In the genomic region with DNA sequence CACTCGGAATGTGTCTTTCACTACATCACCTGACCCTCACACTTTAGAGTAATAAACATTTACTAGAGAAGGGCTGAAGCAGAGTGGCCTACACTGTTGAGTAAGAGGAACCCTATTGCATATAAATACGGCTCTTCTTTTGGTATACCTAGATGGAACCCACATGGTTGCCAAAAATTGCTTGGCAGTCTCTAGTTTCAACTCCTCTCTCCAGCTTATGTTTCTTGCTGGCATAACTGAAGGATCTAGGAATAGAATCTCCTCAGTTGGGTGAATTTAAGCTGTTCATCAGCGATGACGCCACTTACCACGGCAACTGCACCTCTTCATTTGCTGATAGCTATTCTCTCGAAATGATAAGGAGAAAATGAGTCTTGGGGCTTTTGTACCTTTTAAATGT, we compare ENCODE assay signal across 35 mouse cellular contexts. TPM values are rescaled to one million over a fixed set of nuclear protein-coding genes. Genes with fewer than 3 reads are reported as not detected.
DNase-seq lines count a peak whose midpoint lies in the region; ATAC-seq and TF ChIP-seq lines count a peak whose summit lies in the region.
"Had no signal": no experiment of that assay in that cellular context is flagged by ENCODE, and none has a peak within 500 bp of the region (broad histone marks: within the 10 kb centered on the region; RNA-seq: fewer than 3 reads in every experiment).

No protein-coding gene starts in this region.

- no peaks in the 10 kb centered on the region for H3K27me3 ChIP-seq in forebrain, postnatal 0 days (ENCODE audit: insufficient read depth, low read length)
- no peaks in the 10 kb centered on the region for H3K27me3 ChIP-seq in forebrain, embryonic 11.5 days (ENCODE audit: control insufficient read depth, insufficient read depth, low read length)
- H3K27me3 ChIP-seq in hindbrain, embryonic 14.5 days (ENCODE audit: control insufficient read depth, insufficient read depth, low read length) = no peaks in the 10 kb centered on the region
- no peaks in the 10 kb centered on the region for H3K27me3 ChIP-seq in hindbrain, embryonic 10.5 days (ENCODE audit: insufficient read depth, poor library complexity, severe bottlenecking)
- H3K27me3 ChIP-seq in intestine, embryonic 16.5 days (replicated peaks; ENCODE audit: control insufficient read depth, insufficient read depth, low read length) = no peaks in the 10 kb centered on the region
- H3K27me3 ChIP-seq: forebrain, embryonic 12.5 days; hindbrain, embryonic 13.5 days; kidney, embryonic 15.5 days; limb, embryonic 13.5 days; lung, embryonic 15.5 days; midbrain, embryonic 15.5 days; neural tube, embryonic 15.5 days had no signal

- no peak overlapping the region for H3K27ac ChIP-seq in forebrain, postnatal 0 days (ENCODE audit: low read depth, low read length)
- H3K27ac ChIP-seq in forebrain, embryonic 11.5 days (ENCODE audit: low read depth, low read length) = no peak overlapping the region
- H3K27ac ChIP-seq in hindbrain, embryonic 14.5 days = no peak overlapping the region
- H3K27ac ChIP-seq in hindbrain, embryonic 10.5 days = no peak overlapping the region
- no peak overlapping the region for H3K27ac ChIP-seq in intestine, embryonic 16.5 days (ENCODE audit: low read length)
- H3K27ac ChIP-seq: forebrain, embryonic 12.5 days; hindbrain, embryonic 13.5 days; kidney, embryonic 15.5 days; limb, embryonic 13.5 days; lung, embryonic 15.5 days; midbrain, embryonic 10.5 days; midbrain, embryonic 15.5 days; neural tube, embryonic 15.5 days; stomach, postnatal 0 days had no signal

- peak; percentile 14; the same call in 1 of the 2 replicates for ATAC-seq in forebrain, postnatal 0 days
- ATAC-seq in forebrain, embryonic 11.5 days (replicated peaks; ENCODE audit: low FRiP score) = no peak
- no peak for ATAC-seq in hindbrain, embryonic 14.5 days (ENCODE audit: low FRiP score)
- ATAC-seq in intestine, embryonic 16.5 days = no peak
- ATAC-seq: midbrain, embryonic 15.5 days; Patski had no signal

- H3K9ac ChIP-seq in forebrain, postnatal 0 days = no peak overlapping the region
- H3K9ac ChIP-seq in forebrain, embryonic 11.5 days (ENCODE audit: low read length) = no peak overlapping the region
- no peak overlapping the region for H3K9ac ChIP-seq in hindbrain, embryonic 14.5 days
- no peak overlapping the region for H3K9ac ChIP-seq in intestine, embryonic 16.5 days (ENCODE audit: low read depth, low read length)
- H3K9ac ChIP-seq: forebrain, embryonic 12.5 days; hindbrain, embryonic 13.5 days; kidney, embryonic 15.5 days; limb, embryonic 13.5 days; lung, embryonic 15.5 days; midbrain, embryonic 15.5 days; neural tube, embryonic 15.5 days had no signal

- no peaks in the 10 kb centered on the region for H3K36me3 ChIP-seq in forebrain, postnatal 0 days (ENCODE audit: insufficient read depth)
- no peaks in the 10 kb centered on the region for H3K36me3 ChIP-seq in forebrain, embryonic 11.5 days (ENCODE audit: control insufficient read depth, insufficient read depth, low read length)
- no peaks in the 10 kb centered on the region for H3K36me3 ChIP-seq in hindbrain, embryonic 14.5 days (replicated peaks; ENCODE audit: control insufficient read depth, insufficient read depth)
- H3K36me3 ChIP-seq in hindbrain, embryonic 10.5 days = no peaks in the 10 kb centered on the region
- H3K36me3 ChIP-seq in intestine, embryonic 16.5 days (ENCODE audit: control insufficient read depth, insufficient read depth, low read length) = no peaks in the 10 kb centered on the region
- H3K36me3 ChIP-seq: forebrain, embryonic 12.5 days; G1E; hindbrain, embryonic 13.5 days; kidney, embryonic 15.5 days; limb, embryonic 13.5 days; lung, embryonic 15.5 days; midbrain, embryonic 10.5 days; midbrain, embryonic 15.5 days; neural tube, embryonic 15.5 days had no signal

- 76% methylated on average over 6 of the region's 6 CpGs for WGBS in forebrain, postnatal 0 days
- WGBS in forebrain, embryonic 11.5 days = 91% methylated on average over 6 of the region's 6 CpGs
- 89% methylated on average over 6 of the region's 6 CpGs for WGBS in hindbrain, embryonic 14.5 days
- WGBS in hindbrain, embryonic 10.5 days = 91% methylated on average over 6 of the region's 6 CpGs
- WGBS in intestine, embryonic 16.5 days = 80% methylated on average over 6 of the region's 6 CpGs

- H3K9me3 ChIP-seq in forebrain, postnatal 0 days (ENCODE audit: low read length) = no peaks in the 10 kb centered on the region
- H3K9me3 ChIP-seq in forebrain, embryonic 11.5 days (ENCODE audit: control insufficient read depth, low read length) = no peaks in the 10 kb centered on the region
- no peaks in the 10 kb centered on the region for H3K9me3 ChIP-seq in hindbrain, embryonic 14.5 days (ENCODE audit: control insufficient read depth, low read length)
- no peaks in the 10 kb centered on the region for H3K9me3 ChIP-seq in hindbrain, embryonic 10.5 days
- no peaks in the 10 kb centered on the region for H3K9me3 ChIP-seq in intestine, embryonic 16.5 days (ENCODE audit: control insufficient read depth, low read length)
- H3K9me3 ChIP-seq: forebrain, embryonic 12.5 days; G1E; hindbrain, embryonic 13.5 days; kidney, embryonic 15.5 days; limb, embryonic 13.5 days; lung, embryonic 15.5 days; midbrain, embryonic 10.5 days; midbrain, embryonic 15.5 days; neural tube, embryonic 15.5 days had no signal

- no peak for TF ChIP-seq CTCF in forebrain, postnatal 0 days (IDR thresholded peaks at IDR 0.05; ENCODE audit: low read depth)

- H3K4me2 ChIP-seq in forebrain, postnatal 0 days (ENCODE audit: low read depth) = no peak overlapping the region
- H3K4me2 ChIP-seq in forebrain, embryonic 11.5 days (ENCODE audit: low read depth, low read length, severe bottlenecking) = no peak overlapping the region
- no peak overlapping the region for H3K4me2 ChIP-seq in hindbrain, embryonic 14.5 days (replicated peaks)
- H3K4me2 ChIP-seq in intestine, embryonic 16.5 days (ENCODE audit: low read depth, low read length) = no peak overlapping the region
- H3K4me2 ChIP-seq: forebrain, embryonic 12.5 days; heart, embryonic 11.5 days; hindbrain, embryonic 13.5 days; kidney, embryonic 15.5 days; limb, embryonic 13.5 days; liver, embryonic 11.5 days; lung, embryonic 15.5 days; midbrain, embryonic 15.5 days; neural tube, embryonic 15.5 days had no signal

- peaks cover 14% of the 10 kb centered on the region; the same call in 1 of the 2 replicates for H3K4me1 ChIP-seq in forebrain, postnatal 0 days (ENCODE audit: insufficient read depth)
- no peaks in the 10 kb centered on the region for H3K4me1 ChIP-seq in forebrain, embryonic 11.5 days (replicated peaks; ENCODE audit: control insufficient read depth, insufficient read depth, low read length)
- no peaks in the 10 kb centered on the region for H3K4me1 ChIP-seq in hindbrain, embryonic 14.5 days (replicated peaks; ENCODE audit: control insufficient read depth, insufficient read depth, low read length)
- H3K4me1 ChIP-seq in hindbrain, embryonic 10.5 days (replicated peaks) = no peaks in the 10 kb centered on the region
- no peaks in the 10 kb centered on the region for H3K4me1 ChIP-seq in intestine, embryonic 16.5 days (ENCODE audit: control insufficient read depth, insufficient read depth, low read length)
- H3K4me1 ChIP-seq: hindbrain, embryonic 13.5 days; kidney, embryonic 15.5 days; limb, embryonic 13.5 days; lung, embryonic 15.5 days; midbrain, embryonic 10.5 days; midbrain, embryonic 15.5 days; neural tube, embryonic 15.5 days had no signal

- no peak overlapping the region for H3K4me3 ChIP-seq in forebrain, postnatal 0 days (ENCODE audit: low read depth, low read length)
- H3K4me3 ChIP-seq in forebrain, embryonic 11.5 days (ENCODE audit: low read depth, low read length) = no peak overlapping the region
- no peak overlapping the region for H3K4me3 ChIP-seq in hindbrain, embryonic 14.5 days (replicated peaks; ENCODE audit: low read length)
- H3K4me3 ChIP-seq in hindbrain, embryonic 10.5 days = no peak overlapping the region
- H3K4me3 ChIP-seq in intestine, embryonic 16.5 days (ENCODE audit: low read length) = no peak overlapping the region
- H3K4me3 ChIP-seq: erythroblast, embryonic 14.5 days; forebrain, embryonic 12.5 days; hindbrain, embryonic 13.5 days; kidney, embryonic 15.5 days; limb, embryonic 13.5 days; lung, embryonic 15.5 days; midbrain, embryonic 10.5 days; midbrain, embryonic 15.5 days; neural tube, embryonic 15.5 days had no signal

- peak; percentile 36 for DNase-seq in forebrain, postnatal 0 days
- DNase-seq in forebrain, embryonic 11.5 days (ENCODE audit: low spot score) = no peak
- peak; percentile 10 for DNase-seq in hindbrain, embryonic 14.5 days (ENCODE audit: low spot score)
- DNase-seq in hindbrain, embryonic 10.5 days (ENCODE audit: low spot score) = no peak
- peak; percentile 13 to 25 for DNase-seq in right cerebral cortex, postnatal 36 days (ENCODE audit: low spot score in 2 of 2)
- no peak for DNase-seq in right cerebral cortex, postnatal 25 days
- DNase-seq: adrenal gland, postnatal 10 days; cerebellum, adult 11 months; cerebellum, adult 9-11 months; gastrocnemius, postnatal 36 days; heart, adult 18-20 months; heart, postnatal 36 days; kidney, adult 18-20 months; kidney, postnatal 25 days; retina, postnatal 1 day; thymus, adult 2 months; thymus, postnatal 4 days had no signal

RNA-seq across cellular contexts. Expression of a gene that starts 5.3 kb away (rescaled TPM):
- total RNA-seq in forebrain, postnatal 0 days (2014; rRNA removed) = 3.2 and 4.2 TPM in 2 replicates
- polyA plus RNA-seq in forebrain, postnatal 0 days (2015; fragmentation: Nextera tagmentation; extraction: Ambion mirVana) = 5.7 and 6.6 TPM in 2 replicates
- polyA plus RNA-seq in forebrain, embryonic 11.5 days (2014; fragmentation: Nextera tagmentation; extraction: Ambion mirVana) = 2.8 TPM in 2 replicates
- 3.6 and 4.0 TPM in 2 replicates for polyA plus RNA-seq in hindbrain, embryonic 14.5 days (2014; fragmentation: Nextera tagmentation; extraction: Ambion mirVana)
- 3.4 and 7.9 TPM in 2 replicates for polyA plus RNA-seq in hindbrain, embryonic 10.5 days (2016; fragmentation: Nextera tagmentation; extraction: Ambion mirVana)
- polyA plus RNA-seq in intestine, embryonic 16.5 days (2015; fragmentation: Nextera tagmentation; extraction: Ambion mirVana) = 27.7 and 29.3 TPM in 2 replicates
- polyA plus RNA-seq: erythroblast, embryonic 14.5 days; G1E had no signal

RNA-seq across cellular contexts. Expression of a gene that starts 46.7 kb away (rescaled TPM):
- total RNA-seq in forebrain, postnatal 0 days (2014; rRNA removed) = 1.2 and 1.4 TPM in 2 replicates
- polyA plus RNA-seq in forebrain, postnatal 0 days (2015; fragmentation: Nextera tagmentation; extraction: Ambion mirVana) = 0.70 and 0.98 TPM in 2 replicates
- 0.09 and 0.24 TPM in 2 replicates for polyA plus RNA-seq in forebrain, embryonic 11.5 days (2014; fragmentation: Nextera tagmentation; extraction: Ambion mirVana)
- 0.25 TPM in 2 replicates for polyA plus RNA-seq in hindbrain, embryonic 14.5 days (2014; fragmentation: Nextera tagmentation; extraction: Ambion mirVana)
- 1.6 and 4.6 TPM in 2 replicates for polyA plus RNA-seq in hindbrain, embryonic 10.5 days (2016; fragmentation: Nextera tagmentation; extraction: Ambion mirVana)
- polyA plus RNA-seq in intestine, embryonic 16.5 days (2015; fragmentation: Nextera tagmentation; extraction: Ambion mirVana) = not detected in 2 replicates
- total RNA-seq: common myeloid progenitor, adult 5-6 weeks; megakaryocyte progenitor cell, adult 5-6 weeks had no signal
- polyA plus RNA-seq: erythroblast, embryonic 14.5 days; G1E; Patski; spleen, adult 2 months had no signal

Comparison
In these comparisons a context has a peak if more than half of its experiments do, and no peak if none do; other contexts are left out.
1. DNase-seq: peak in forebrain, postnatal 0 days (single experiment), hindbrain, embryonic 14.5 days (single experiment) and right cerebral cortex, postnatal 36 days (2 of 2); none in forebrain, embryonic 11.5 days (single experiment), hindbrain, embryonic 10.5 days (single experiment) and right cerebral cortex, postnatal 25 days (single experiment).